Mouse (Mus musculus) forebrain, postnatal 0 days (tissue): Measurements from ENCODE around the gene Astn2. TPM values are rescaled to one million over a fixed set of nuclear protein-coding genes. Genes with fewer than 3 reads are reported as not detected.

Experiments used
- ATAC-seq: fragments of 200-750 bp; cut with Nextera tagmentation; 2 replicates; pipeline ENCODE4 v1.8.0; 2017; ENCODE audit warnings: mild to moderate bottlenecking, moderate library complexity
- DNase-seq: peaks from one replicate; pipeline ENCODE4 v3.0.0-alpha.2; 2015
- H3K27ac ChIP-seq: fragments of 300-500 bp; sonication (generic); 2 replicates; pipeline ENCODE4 v1.5.1; 2014; ENCODE audit warnings: low read depth, mild to moderate bottlenecking, antibody characterized with exemption, low read length, moderate library complexity, mixed read lengths
- H3K27me3 ChIP-seq: fragments of 300-500 bp; sonication (generic); 2 replicates; pipeline ENCODE4 v1.6.1; 2014; ENCODE audit warnings: mild to moderate bottlenecking, low read length, mixed read lengths; ENCODE audit not compliant: insufficient read depth
- H3K36me3 ChIP-seq: fragments of 300-500 bp; sonication (generic); 2 replicates; pipeline ENCODE4 v1.6.1; 2014; ENCODE audit warnings: mild to moderate bottlenecking, moderate library complexity; ENCODE audit not compliant: insufficient read depth
- H3K4me1 ChIP-seq: fragments of 300-500 bp; sonication (generic); 2 replicates; pipeline ENCODE4 v1.6.1; 2014; ENCODE audit warnings: antibody characterized with exemption; ENCODE audit not compliant: insufficient read depth
- H3K4me2 ChIP-seq: fragments of 300-500 bp; sonication (generic); 2 replicates; pipeline ENCODE4 v1.6.1; 2014; ENCODE audit warnings: low read depth, mild to moderate bottlenecking, moderate library complexity
- H3K4me3 ChIP-seq: fragments of 300-500 bp; sonication (generic); 2 replicates; pipeline ENCODE4 v1.5.1; 2014; ENCODE audit warnings: low read depth, low read length, mixed read lengths
- H3K9ac ChIP-seq: fragments of 300-500 bp; sonication (generic); 2 replicates; pipeline ENCODE4 v1.6.1; 2014; ENCODE audit warnings: mild to moderate bottlenecking
- H3K9me3 ChIP-seq: fragments of 300-500 bp; sonication (generic); 2 replicates; pipeline ENCODE4 v1.6.1; 2016; ENCODE audit warnings: low read length
- CTCF ChIP-seq: sonication (generic); IDR thresholded peaks from 2 replicates; pipeline ENCODE4 v1.5.1; 2016; ENCODE audit warnings: antibody characterized with exemption, control low read depth, low read depth
- WGBS: fragments of 180-500 bp; shearing (Covaris S2); extraction: QIAGEN DNeasy Blood & Tissue Kit; methylation state at CpG from one replicate; pipeline ENCODE4 v1.1.7; 2014; 5-methylcytosine and 5-hydroxymethylcytosine counted together
- polyA plus RNA-seq: library from polyadenylated mRNA; unstranded; fragments of >200 nt; fragmentation: Nextera tagmentation; extraction: Ambion mirVana; gene quantifications from 2 replicates; pipeline ENCODE4 v1.2.1, GENCODE M21; 2015
- total RNA-seq: library from RNA; depleted of rRNA; stranded (reverse); fragments of >200 nt; gene quantifications from 2 replicates; pipeline ENCODE4 v1.2.3, GENCODE M21; 2014

Gene Astn2
- total and polyA plus RNA-seq, 2 experiments from 2014 or later = 0.98 to 20.9 TPM

GRCm38 (mm10) chr4:66314806-66315484 is 89.5 kb downstream of the Astn2 start:
- Histone ChIP-seq H3K4me1 (no peaks in the 10 kb centered on the region), H3K4me2 (no peak overlapping the region), H3K4me3 (no peak overlapping the region), H3K9ac (no peak overlapping the region), H3K27ac (no peak overlapping the region), H3K27me3 (no peaks in the 10 kb centered on the region), H3K9me3 (no peaks in the 10 kb centered on the region), H3K36me3 (no peaks in the 10 kb centered on the region)
- peak; percentile 84; the same call in 1 of the 2 replicates for ATAC-seq
- 7% methylated on average over 8 of the region's 8 CpGs for WGBS
- peak; percentile 30 for DNase-seq
- no peak for TF ChIP-seq CTCF

DNA sequence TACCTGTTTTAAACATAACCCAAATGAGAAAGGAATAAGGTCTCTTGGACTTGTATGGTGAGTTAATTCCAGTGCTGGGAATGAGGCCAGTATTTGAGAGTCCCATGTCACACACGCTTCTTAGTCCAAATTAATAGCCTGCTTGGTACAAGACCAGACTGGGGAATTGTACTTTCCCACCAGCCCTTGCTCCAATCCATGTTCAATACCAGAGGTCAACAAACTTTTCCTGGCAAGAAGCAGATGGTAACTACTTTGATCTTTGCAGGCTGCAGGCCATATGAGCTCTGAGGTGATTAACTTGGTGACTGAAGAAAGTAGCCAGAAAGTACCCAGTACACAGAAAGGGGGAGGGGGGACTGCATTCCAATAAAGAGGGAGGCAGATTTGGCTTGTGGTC is 91.7 kb downstream of the Astn2 start:
- Histone ChIP-seq H3K4me2 (no peak overlapping the region), H3K4me3 (no peak overlapping the region), H3K4me1 (no peaks in the 10 kb centered on the region), H3K27ac (no peak overlapping the region), H3K9ac (no peak overlapping the region), H3K27me3 (no peaks in the 10 kb centered on the region), H3K9me3 (no peaks in the 10 kb centered on the region), H3K36me3 (no peaks in the 10 kb centered on the region)
- DNase-seq (no peak), ATAC-seq (no peak)
- no peak for TF ChIP-seq CTCF
- WGBS = 42% methylated on average over 1 of the region's 1 CpGs

GRCm38 (mm10) chr4:66310315-66311020 is 93.9 kb downstream of the Astn2 start:
- no peak for DNase-seq
- TF ChIP-seq CTCF = no peak
- WGBS = 47% methylated on average over 7 of the region's 7 CpGs
- Histone ChIP-seq H3K27ac (no peak overlapping the region), H3K9me3 (no peaks in the 10 kb centered on the region), H3K36me3 (no peaks in the 10 kb centered on the region), H3K4me2 (no peak overlapping the region), H3K9ac (no peak overlapping the region), H3K27me3 (no peaks in the 10 kb centered on the region), H3K4me3 (no peak overlapping the region), H3K4me1 (no peaks in the 10 kb centered on the region)
- no peak for ATAC-seq

- DNase-seq (no peak), ATAC-seq (peak; percentile 58; the same call in 1 of the 2 replicates)
- Histone ChIP-seq H3K4me3 (no peak overlapping the region), H3K27me3 (no peaks in the 10 kb centered on the region), H3K9me3 (no peaks in the 10 kb centered on the region), H3K36me3 (no peaks in the 10 kb centered on the region), H3K9ac (no peak overlapping the region), H3K4me2 (no peak overlapping the region), H3K27ac (no peak overlapping the region), H3K4me1 (peaks cover 6% of the 10 kb centered on the region; the same call in 1 of the 2 replicates)
- no peak for TF ChIP-seq CTCF
- WGBS = 54% methylated on average over 6 of the region's 6 CpGs
Observed at GRCm38 (mm10) chr4:66306377-66306776, 98.0 kb downstream of the Astn2 start.

- Histone ChIP-seq H3K36me3 (no peaks in the 10 kb centered on the region), H3K9me3 (no peaks in the 10 kb centered on the region), H3K27me3 (no peaks in the 10 kb centered on the region), H3K4me3 (no peak overlapping the region), H3K4me2 (no peak overlapping the region), H3K9ac (no peak overlapping the region), H3K4me1 (peaks cover 6% of the 10 kb centered on the region; the same call in 1 of the 2 replicates), H3K27ac (no peak overlapping the region)
- ATAC-seq (peak; percentile 43; the same call in 1 of the 2 replicates), DNase-seq (peak; percentile 17)
- no peak for TF ChIP-seq CTCF
- 35% methylated on average over 7 of the region's 7 CpGs for WGBS
Observed at GRCm38 (mm10) chr4:66302686-66303310, 101.6 kb downstream of the Astn2 start.

DNA sequence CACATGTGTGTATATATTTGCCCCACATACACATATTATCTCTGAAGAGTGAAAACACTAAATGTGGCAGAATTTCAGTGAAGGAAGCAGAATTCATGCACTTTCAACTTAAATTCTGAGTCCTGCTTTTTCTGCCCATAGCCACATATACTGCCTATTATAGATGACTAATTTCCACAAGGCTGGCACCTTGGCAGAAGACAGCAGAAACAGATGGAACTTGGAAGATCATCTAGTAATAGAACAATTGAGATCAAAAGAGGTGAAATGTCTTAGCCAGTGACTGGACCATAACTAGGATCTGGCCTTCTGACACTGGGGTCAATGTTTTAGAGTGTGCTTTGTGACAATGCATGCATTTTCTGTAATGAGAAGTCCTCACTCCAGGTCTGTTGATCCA is 119.4 kb downstream of the Astn2 start:
- ATAC-seq (no peak), DNase-seq (no peak)
- no peak overlapping the region for H3K4me2 ChIP-seq
- H3K27ac ChIP-seq = no peak overlapping the region
- no peaks in the 10 kb centered on the region for H3K9me3 ChIP-seq
- no peak for TF ChIP-seq CTCF
- H3K27me3 ChIP-seq = no peaks in the 10 kb centered on the region
- no peaks in the 10 kb centered on the region for H3K4me1 ChIP-seq
- H3K36me3 ChIP-seq = no peaks in the 10 kb centered on the region
- no peak overlapping the region for H3K9ac ChIP-seq
- H3K4me3 ChIP-seq = no peak overlapping the region

DNA sequence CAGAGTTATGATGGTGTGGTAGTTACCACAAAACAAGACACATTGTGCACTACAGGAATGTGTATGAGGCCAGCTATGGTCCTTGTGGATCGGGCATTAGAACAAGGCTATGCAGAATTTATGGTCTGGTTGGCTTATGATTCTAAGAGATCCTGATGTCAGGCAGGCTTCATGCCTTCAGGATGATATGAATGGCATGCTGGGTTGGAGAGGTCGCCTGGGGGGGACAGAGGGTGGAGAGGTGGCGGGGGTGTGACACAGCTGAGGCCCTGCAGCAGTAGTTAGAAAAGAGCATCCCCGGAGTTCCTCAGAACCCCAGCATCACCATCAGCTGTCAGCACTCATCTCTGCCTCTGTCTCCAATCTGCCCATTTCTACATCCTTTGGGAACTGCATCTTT is 128.3 kb downstream of the Astn2 start:
- ATAC-seq (no peak), DNase-seq (no peak)
- Histone ChIP-seq H3K9me3 (no peaks in the 10 kb centered on the region), H3K36me3 (no peaks in the 10 kb centered on the region), H3K4me1 (no peaks in the 10 kb centered on the region), H3K9ac (no peak overlapping the region), H3K27me3 (no peaks in the 10 kb centered on the region), H3K4me2 (no peak overlapping the region), H3K4me3 (no peak overlapping the region), H3K27ac (no peak overlapping the region)
- TF ChIP-seq CTCF = no peak
- 79% methylated on average over 4 of the region's 4 CpGs for WGBS
